Mouse (Mus musculus): ENCODE results near the gene Olfr267.

The Olfr267 gene

DNA sequence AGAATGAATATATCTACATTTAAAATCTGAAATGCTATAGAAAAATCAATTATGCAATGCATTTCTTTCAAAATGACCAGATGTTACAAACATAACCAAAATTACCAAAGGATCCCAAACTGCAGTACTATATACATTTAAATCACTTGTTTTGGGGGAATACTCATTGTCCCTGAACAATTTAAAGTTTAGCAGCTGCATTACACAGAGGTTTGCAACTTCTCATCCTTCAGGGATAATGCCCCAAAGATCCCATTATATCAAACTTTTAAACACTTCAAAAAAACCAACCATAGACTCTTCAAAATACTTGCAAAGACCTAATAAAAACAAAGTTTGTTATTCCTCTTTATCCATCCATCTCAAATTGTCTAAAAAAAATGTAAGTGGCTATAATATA is at the start of gene Olfr267:
TSS of gene Olfr267 (minus strand) at position 101 of the 400 bp plus-strand sequence.
- no peak for DNase-seq

DNA sequence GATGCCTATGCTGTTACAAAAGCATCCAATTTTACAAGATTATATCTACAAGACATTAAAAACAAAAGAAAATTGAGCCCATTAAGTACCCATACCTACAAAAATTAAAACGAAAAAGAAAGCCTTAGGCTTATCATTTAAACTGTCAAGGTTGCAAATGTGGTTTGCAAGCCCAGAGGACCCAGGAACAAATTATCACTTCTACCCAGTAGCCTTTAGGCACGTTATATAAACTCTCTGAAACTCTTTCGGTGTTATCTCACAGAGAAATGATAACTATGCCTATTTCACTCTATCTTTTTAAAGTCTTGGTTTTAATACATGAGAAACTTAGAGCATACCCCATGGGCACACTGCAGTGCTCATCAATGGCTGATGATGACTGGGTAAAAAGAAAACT is 45.4 kb upstream of the Olfr267 start:
- DNase-seq, result no peak

DNA sequence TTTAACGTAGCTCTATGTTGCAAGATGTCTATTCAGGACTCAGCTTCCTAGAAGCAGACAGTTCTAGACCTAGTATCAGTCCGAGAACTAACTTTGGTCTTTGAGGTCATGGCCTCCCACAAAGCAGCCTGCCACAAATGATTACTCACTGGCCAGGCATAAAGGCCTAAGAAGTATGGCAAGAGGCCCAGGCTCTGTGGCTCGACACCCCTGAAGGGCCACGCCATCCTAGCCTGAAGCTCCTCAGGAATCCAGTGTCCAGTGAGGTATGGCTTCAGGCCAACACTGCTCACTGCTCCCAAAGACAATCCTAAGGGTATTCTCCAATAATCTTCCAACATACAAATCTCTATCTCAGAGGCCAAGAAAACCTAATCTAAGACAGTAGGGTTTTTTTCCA is 38.4 kb upstream of the Olfr267 start:
- DNase-seq, result no peak

DNA sequence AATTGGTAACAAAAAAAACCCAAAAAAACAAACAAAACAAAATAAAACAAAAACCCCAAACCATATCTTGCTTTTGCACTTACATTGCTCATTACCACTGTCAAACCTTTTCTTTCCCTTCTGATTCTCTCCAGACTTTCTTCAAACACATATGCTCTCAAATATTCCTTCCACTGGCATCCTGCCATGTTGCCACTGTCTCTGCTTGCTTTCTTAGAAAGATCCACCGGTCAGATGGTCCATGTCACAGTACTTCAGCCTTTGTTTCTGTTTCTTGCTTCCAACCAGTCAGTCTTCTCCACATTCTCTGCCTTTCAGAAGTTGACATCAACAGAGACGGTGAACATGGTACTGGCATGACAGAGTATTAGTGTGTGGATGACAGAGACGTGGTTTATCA is 857 bp downstream of the Olfr267 start:
- DNase-seq, result no peak

DNA sequence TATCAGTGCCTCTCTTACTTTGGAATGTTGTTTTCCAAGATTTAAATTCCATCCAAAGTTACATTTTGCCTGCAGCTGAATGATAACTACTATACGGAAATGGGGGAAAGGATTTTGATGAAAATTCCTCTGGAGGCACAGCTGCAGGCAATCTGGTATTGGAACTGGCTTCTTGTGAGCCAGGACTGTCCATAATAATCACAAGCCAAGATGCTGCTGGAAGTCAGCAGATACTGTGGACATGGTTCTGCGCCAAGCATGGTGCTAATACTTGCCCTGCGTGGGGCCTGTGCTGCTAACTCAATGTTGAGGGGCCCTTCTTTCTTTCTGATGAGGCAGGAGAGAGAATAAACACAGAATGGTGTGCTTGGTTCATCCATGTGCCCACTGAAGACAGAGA is 24.1 kb downstream of the Olfr267 start:
- no peak for DNase-seq

DNA sequence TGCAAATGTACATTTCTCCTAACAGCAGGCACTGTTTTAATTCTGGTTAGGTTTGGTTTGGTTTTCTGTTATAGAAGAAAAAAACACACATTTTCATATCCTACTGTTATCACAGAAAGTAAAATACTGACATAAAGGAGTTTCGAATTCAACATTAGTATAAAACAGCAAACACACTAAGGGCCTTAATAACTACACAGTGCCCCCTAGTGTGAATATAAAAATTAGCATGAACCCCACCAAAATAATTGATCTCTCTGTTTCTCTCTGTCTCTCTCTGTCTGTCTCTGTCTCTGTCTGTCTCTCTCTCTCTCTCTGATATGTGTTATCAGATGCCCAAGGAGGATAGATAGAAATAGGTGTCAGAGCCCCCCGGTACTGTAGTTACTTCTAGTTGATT is 38.0 kb downstream of the Olfr267 start:
- DNase-seq, result no peak

DNA sequence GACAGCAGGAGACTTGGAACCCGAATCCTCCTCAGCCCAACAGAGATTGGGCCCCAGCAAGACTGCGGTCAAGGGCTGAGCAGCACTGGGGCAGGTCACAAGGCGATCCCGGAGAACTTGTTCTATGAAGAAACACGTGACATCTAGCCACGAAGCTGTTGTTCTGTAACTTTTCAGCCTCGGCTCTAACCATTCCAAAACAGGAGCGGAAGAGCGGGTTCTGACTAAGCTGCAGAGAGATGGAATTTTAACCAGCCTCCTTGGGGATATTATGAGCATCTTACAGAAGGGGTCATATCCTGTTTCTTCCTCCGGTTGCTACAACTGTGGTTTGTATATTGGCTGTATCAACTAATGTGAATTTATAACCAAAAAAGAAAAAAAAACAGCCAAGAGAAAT is 38.4 kb downstream of the Olfr267 start:
- DNase-seq, result no peak

DNA sequence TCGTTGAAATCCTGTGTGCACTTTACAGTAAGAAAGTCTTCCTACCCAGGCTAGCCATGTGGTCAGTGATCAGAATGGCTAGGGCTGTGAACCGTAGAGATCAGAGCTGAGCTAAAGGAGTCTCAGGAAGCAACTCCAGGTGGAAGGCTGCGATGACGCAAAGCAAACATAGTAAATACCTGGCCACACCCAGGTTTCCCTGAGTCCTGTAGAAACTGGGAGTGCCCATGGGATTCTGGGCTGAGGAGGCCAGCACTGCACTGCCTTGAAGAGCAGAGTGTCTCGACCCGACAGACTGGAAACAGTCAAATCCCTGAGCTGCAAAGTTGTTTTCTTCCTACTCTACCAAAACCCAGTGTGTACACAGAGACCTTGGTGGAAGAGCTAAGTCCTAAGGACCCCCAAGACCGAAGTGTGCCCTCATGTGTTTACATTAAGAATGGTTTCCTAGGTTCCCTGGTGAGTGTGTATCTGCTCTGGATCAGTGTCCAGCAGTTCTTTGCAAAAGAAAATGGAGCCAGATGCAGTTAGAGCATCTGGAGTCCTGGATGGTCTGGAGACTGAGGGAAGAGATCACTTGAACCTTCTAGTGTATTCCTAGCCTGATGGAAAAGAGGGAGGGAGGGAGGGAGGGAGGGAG is 41.8 kb downstream of the Olfr267 start:
- DNase-seq, result no peak

DNA sequence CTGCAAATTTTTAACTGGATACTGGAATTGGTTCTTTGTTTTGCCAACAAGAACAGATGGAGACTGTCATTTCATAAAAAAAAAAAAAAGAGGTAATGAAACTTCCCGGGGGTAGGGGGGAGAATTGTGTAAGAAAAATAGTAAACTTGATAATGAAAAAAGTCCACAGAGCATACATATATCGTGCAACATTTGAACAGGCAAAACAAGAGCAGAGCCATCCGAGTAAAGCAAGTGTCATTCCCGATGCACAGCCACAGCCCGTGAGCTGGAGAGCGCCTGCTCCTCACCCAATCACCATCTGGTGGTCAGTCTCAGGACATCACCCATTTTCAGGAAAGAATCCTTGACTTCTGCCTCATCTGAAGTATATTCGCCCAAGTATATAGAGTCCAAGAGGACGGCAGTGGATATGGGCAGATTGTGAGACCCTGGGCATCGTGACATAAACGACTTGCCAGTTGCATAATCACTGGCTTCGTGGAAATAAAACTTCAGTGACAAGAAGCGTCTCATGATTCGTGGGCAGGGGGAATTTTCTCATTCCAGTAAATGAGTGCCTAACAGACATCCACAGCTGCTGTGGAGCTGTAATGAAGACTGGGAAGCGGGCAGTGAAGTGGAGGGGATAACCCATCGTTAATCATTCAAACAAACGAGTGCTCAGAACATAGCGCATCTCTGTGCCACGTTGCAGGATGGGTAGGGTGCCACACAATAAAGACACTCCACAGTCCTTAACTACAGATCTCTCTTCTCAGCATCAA is 50.5 kb downstream of the Olfr267 start:
- no peak for DNase-seq

Data from right cerebral cortex, postnatal 25 days (tissue).